Mouse (Mus musculus) CH12.LX (cell line): ENCODE measurements around the gene Cdk14. TPM values are rescaled to one million over a fixed set of nuclear protein-coding genes. Genes with fewer than 3 reads are reported as not detected.

ENCODE experiments used
- DNase-seq: peaks from one replicate; pipeline ENCODE4 v3.0.0-alpha.2; 2013; ENCODE audit errors: extremely low read depth
- H3K27ac ChIP-seq: 2 replicates; pipeline ENCODE4 v1.5.1; 2012; ENCODE audit warnings: low read depth, mild to moderate bottlenecking, control low read depth, moderate library complexity; ENCODE audit not compliant: insufficient read depth
- H3K27me3 ChIP-seq: replicated peaks from 2 replicates; pipeline ENCODE3; 2012; ENCODE audit warnings: inconsistent platforms
- H3K36me3 ChIP-seq, 2 experiments: replicated peaks in 1 of 2; 2 replicates each; pipeline versions ENCODE3 to v1.6.1; 2012; ENCODE audit warnings: inconsistent platforms in 1 of 2, low read length in 1 of 2, mild to moderate bottlenecking in 1 of 2, mixed read lengths in 1 of 2, moderate library complexity in 1 of 2; ENCODE audit not compliant: control insufficient read depth in 1 of 2, insufficient read depth in 1 of 2
- H3K4me1 ChIP-seq, 2 experiments: 2 replicates each; pipeline ENCODE4 v1.6.1; 2012; ENCODE audit warnings: inconsistent platforms in 1 of 2, moderate library complexity in 1 of 2; ENCODE audit not compliant: insufficient read depth in 2 of 2, control insufficient read depth in 1 of 2
- H3K4me2 ChIP-seq: 2 replicates; pipeline ENCODE4 v1.6.1; 2012; ENCODE audit warnings: low read depth, mild to moderate bottlenecking, control low read depth; ENCODE audit not compliant: poor library complexity, insufficient read depth, severe bottlenecking
- H3K4me3 ChIP-seq, 3 experiments: fragments of 150-350 bp in 1 of 3; sonication (generic) in 1 of 3; replicated peaks in 1 of 3; 2 replicates each; pipeline versions ENCODE3 to v1.5.1; 2011 to 2012; ENCODE audit warnings: low read depth in 2 of 3, low read length in 2 of 3, mild to moderate bottlenecking in 2 of 3, moderate library complexity in 2 of 3, control low read depth in 1 of 3, improper control_type of control experiment in 1 of 3, inconsistent platforms in 1 of 3, mixed read lengths in 1 of 3; ENCODE audit not compliant: poor library complexity in 1 of 3
- H3K79me2 ChIP-seq: replicated peaks from 2 replicates; pipeline ENCODE4 v1.6.1; 2012; ENCODE audit warnings: mild to moderate bottlenecking, moderate library complexity; ENCODE audit not compliant: control insufficient read depth, poor library complexity, insufficient read depth, severe bottlenecking; ENCODE audit errors: extremely low read depth
- H3K9ac ChIP-seq: 2 replicates; pipeline ENCODE4 v1.6.1; 2012; ENCODE audit warnings: low read depth, mild to moderate bottlenecking, control low read depth, moderate library complexity; ENCODE audit not compliant: insufficient read depth
- H3K9me3 ChIP-seq: replicated peaks from 2 replicates; pipeline ENCODE3; 2012; ENCODE audit warnings: low read length, inconsistent platforms, mixed read lengths
- CHD1 ChIP-seq: IDR thresholded peaks from 2 replicates; pipeline ENCODE4 v1.6.1; 2012; ENCODE audit warnings: low read depth, low read length, improper control_type of control experiment, inconsistent platforms
- CTCF ChIP-seq, 2 experiments: IDR thresholded peaks in 1 of 2; conservative IDR thresholded peaks in 1 of 2; 2 replicates each; pipeline ENCODE4 v1.5.1; 2011 to 2012; ENCODE audit warnings: low read depth in 2 of 2, low read length in 2 of 2, improper control_type of control experiment in 1 of 2, inconsistent platforms in 1 of 2, mild to moderate bottlenecking in 1 of 2, moderate library complexity in 1 of 2
- EP300 ChIP-seq: IDR thresholded peaks from 2 replicates; pipeline ENCODE4 v1.6.1; 2011; ENCODE audit warnings: low read length, improper control_type of control experiment
- IRF4 ChIP-seq: IDR thresholded peaks from 2 replicates; pipeline ENCODE4 v1.6.1; 2014; ENCODE audit warnings: low read depth, mild to moderate bottlenecking, inconsistent platforms, low read length, improper control_type of control experiment
- MAFK ChIP-seq: IDR thresholded peaks from 2 replicates; pipeline ENCODE4 v1.6.1; 2011; ENCODE audit warnings: low read length, improper control_type of control experiment; ENCODE audit not compliant: insufficient replicate concordance
- PAX5 ChIP-seq: IDR thresholded peaks from 2 replicates; pipeline ENCODE4 v1.6.1; 2012; ENCODE audit warnings: low read length, inconsistent platforms, mixed read lengths
- RCOR1 ChIP-seq: conservative IDR thresholded peaks from 2 replicates; pipeline ENCODE4 v1.6.1; 2012; ENCODE audit warnings: low read depth, mild to moderate bottlenecking, inconsistent platforms, low read length, improper control_type of control experiment
- SMC3 ChIP-seq: IDR thresholded peaks from 2 replicates; pipeline ENCODE4 v1.6.1; 2011; ENCODE audit warnings: low read depth, low read length, improper control_type of control experiment
- TBP ChIP-seq: conservative IDR thresholded peaks from 2 replicates; pipeline ENCODE4 v1.6.1; 2011; ENCODE audit warnings: low read depth, low read length, improper control_type of control experiment
- UBTF ChIP-seq: IDR thresholded peaks from 2 replicates; pipeline ENCODE4 v1.6.1; 2012; ENCODE audit warnings: low read depth, mild to moderate bottlenecking, inconsistent platforms, low read length, improper control_type of control experiment, moderate library complexity
- ZMIZ1 ChIP-seq: IDR thresholded peaks from 2 replicates; pipeline ENCODE4 v1.6.1; 2012; ENCODE audit warnings: low read depth, mild to moderate bottlenecking, inconsistent platforms, low read length, improper control_type of control experiment
- dilution Hi-C: fragments of 300-500 bp; cut with MboI; formaldehyde crosslinking; loops from 2 replicates; pipeline ENCODE4 v1.14.3; 2020; ENCODE audit warnings: low sequenced_read_pairs; ENCODE audit not compliant: extremely low pct_unique_long_range_greater_than_20kb, extremely low pct_ligation_motif_present
- in situ Hi-C: fragments of 300-500 bp; cut with MboI; formaldehyde crosslinking; loops from 3 replicates; pipeline ENCODE4 v1.14.3; 2019; ENCODE audit warnings: low sequenced_read_pairs, low pct_ligation_motif_present, low pct_unique_long_range_greater_than_20kb, mixed read lengths
- polyA plus RNA-seq: library from polyadenylated mRNA; unstranded; fragments of >175 nt; gene quantifications from 2 replicates; pipeline ENCODE4 v1.2.1, GENCODE M21; 2012; ENCODE audit warnings: low read depth; ENCODE audit not compliant: insufficient read length
- total RNA-seq, 2 experiments: library from RNA; depleted of rRNA; stranded (reverse); fragments of 300-350 nt in 1 of 2; fragments of >200 nt in 1 of 2; gene quantifications; 2 replicates each; pipeline ENCODE4 v1.2.3; 2012 to 2014

Cdk14 gene
- total and polyA plus RNA-seq, 3 experiments: 3.7 to 12.0 (median 8.9) TPM

GRCm38 (mm10) chr5:4959446-4959845 lies 460.7 kb downstream of the Cdk14 start:
- TF ChIP-seq ZMIZ1 (no peak), PAX5 (no peak), CHD1 (no peak), SMC3 (no peak), TBP (no peak), EP300 (no peak), IRF4 (no peak), RCOR1 (no peak)
- H3K36me3 ChIP-seq: no peaks in the 10 kb centered on the region
- dilution Hi-C loops (no loop called here), in situ Hi-C loops (loop anchor here (25.0 kb wide), 2 partner anchors 403 to 778 kb away; partner anchors contain the start of gene Steap1)
- H3K9ac ChIP-seq: no peak overlapping the region
- no peaks in the 10 kb centered on the region for H3K79me2 ChIP-seq
- no peak overlapping the region for H3K4me3 ChIP-seq
- no peak overlapping the region for H3K27ac ChIP-seq
- no peaks in the 10 kb centered on the region for H3K27me3 ChIP-seq
- H3K4me1 ChIP-seq: peaks cover 0 to 5% of the 10 kb centered on the region in 2 experiments; a peak in 1 of 4 replicates
- no peak for DNase-seq
- H3K4me2 ChIP-seq: no peak overlapping the region
- no peaks in the 10 kb centered on the region for H3K9me3 ChIP-seq

GRCm38 (mm10) chr5:4955993-4956392 lies 464.1 kb downstream of the Cdk14 start:
- no peak overlapping the region for H3K4me2 ChIP-seq
- H3K79me2 ChIP-seq: no peaks in the 10 kb centered on the region
- no peaks in the 10 kb centered on the region for H3K36me3 ChIP-seq
- H3K9me3 ChIP-seq: no peaks in the 10 kb centered on the region
- no peak overlapping the region for H3K27ac ChIP-seq
- dilution Hi-C loops (no loop called here), in situ Hi-C loops (loop anchor here (25.0 kb wide), 2 partner anchors 406 to 781 kb away; partner anchors contain the start of gene Steap1)
- no peak for DNase-seq
- H3K4me1 ChIP-seq: no peaks in the 10 kb centered on the region
- TF ChIP-seq UBTF (no peak), CTCF (conservative IDR thresholded peaks at IDR 0.05 in 1 of 2, IDR thresholded peaks at IDR 0.05 in 1 of 2; ENCODE audit: low read depth in 2 of 2, low read length in 2 of 2) (0 out of 4 replicates have a peak, but pooled peaks of 1 of the 2 experiments have one; percentile 3)
- no peaks in the 10 kb centered on the region for H3K27me3 ChIP-seq
- H3K9ac ChIP-seq: no peak overlapping the region
- H3K4me3 ChIP-seq: no peak overlapping the region

GRCm38 (mm10) chr5:4955392-4955791 lies 464.7 kb downstream of the Cdk14 start:
- dilution Hi-C loops: no loop called here
- H3K9me3 ChIP-seq: no peaks in the 10 kb centered on the region
- H3K4me2 ChIP-seq: no peak overlapping the region
- no peaks in the 10 kb centered on the region for H3K79me2 ChIP-seq
- DNase-seq: no peak
- TF ChIP-seq CHD1 (no peak), MAFK (peak; percentile 65; the same call in 1 of the 2 replicates)
- H3K9ac ChIP-seq: no peak overlapping the region
- H3K36me3 ChIP-seq: no peaks in the 10 kb centered on the region
- no peaks in the 10 kb centered on the region for H3K27me3 ChIP-seq
- H3K4me1 ChIP-seq: no peaks in the 10 kb centered on the region
- H3K27ac ChIP-seq: no peak overlapping the region
- H3K4me3 ChIP-seq: no peak overlapping the region
- in situ Hi-C loops: loop anchor here (25.0 kb wide), 2 partner anchors 407 to 782 kb away; partner anchors contain the start of gene Steap1
